Mouse (Mus musculus): ENCODE data around the gene Mpzl3.

- TF ChIP-seq CTCF (conservative IDR thresholded peaks at IDR 0.05 in 1 of 2, IDR thresholded peaks at IDR 0.05 in 1 of 2; ENCODE audit: low read depth in 2 of 2, low read length in 2 of 2) = no peak
- no peak for TF ChIP-seq GABPA (IDR thresholded peaks at IDR 0.05; ENCODE audit: insufficient replicate concordance, low read depth, low read length)
- TF ChIP-seq POLR2A (IDR thresholded peaks at IDR 0.05; ENCODE audit: low read depth, low read length) = no peak
- no peak for TF ChIP-seq HCFC1 (IDR thresholded peaks at IDR 0.05; ENCODE audit: low read depth, low read length)
- no peak for TF ChIP-seq ELF1 (IDR thresholded peaks at IDR 0.05; ENCODE audit: low read depth, low read length)
- TF ChIP-seq E2F4 (IDR thresholded peaks at IDR 0.05; ENCODE audit: insufficient replicate concordance, low read depth, low read length) = no peak
- no peak for TF ChIP-seq ZNF384 (IDR thresholded peaks at IDR 0.05; ENCODE audit: low read depth, low read length)
- TF ChIP-seq PAX5 (IDR thresholded peaks at IDR 0.05; ENCODE audit: low read length) = no peak
- peak; percentile 74 for TF ChIP-seq EP300 (IDR thresholded peaks at IDR 0.05; ENCODE audit: low read length)
- no peak for TF ChIP-seq JUND (conservative IDR thresholded peaks at IDR 0.05; ENCODE audit: low read depth, low read length)
- no peak for TF ChIP-seq MXI1 (IDR thresholded peaks at IDR 0.05; ENCODE audit: low read depth, low read length)
- no peak for TF ChIP-seq MAX (IDR thresholded peaks at IDR 0.05; ENCODE audit: low read length)
- TF ChIP-seq MAFK (IDR thresholded peaks at IDR 0.05; ENCODE audit: insufficient replicate concordance, low read length) = no peak
Measured at GRCm38 (mm10) chr9:45077859-45078258, 22.9 kb downstream of the Mpzl3 start.

Data from CH12.LX (cell line).